Mouse (Mus musculus): ENCODE measurements around the gene Car1.

DNA sequence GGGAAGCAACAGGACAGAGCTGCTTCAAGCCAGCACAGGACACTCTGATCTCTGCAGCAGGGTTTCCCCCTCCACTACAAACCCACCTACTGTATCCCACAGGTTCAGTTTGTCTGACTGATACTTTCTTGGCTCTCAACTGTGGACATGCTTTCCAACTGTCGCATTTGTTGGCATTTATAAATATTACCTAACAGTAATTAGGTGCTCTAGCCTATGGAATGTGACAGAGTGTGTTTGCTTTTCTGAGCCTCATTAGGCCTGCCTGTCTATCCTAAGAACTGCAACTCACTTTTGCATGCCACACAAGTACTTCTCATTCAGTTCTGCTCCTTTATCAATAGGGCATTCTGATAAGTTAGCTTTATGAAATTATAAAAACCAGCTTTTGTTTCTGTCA is 46.3 kb upstream of the Car1 start:
- TF ChIP-seq CTCF (conservative IDR thresholded peaks at IDR 0.05; ENCODE audit: low read length): no peak
- no peak for TF ChIP-seq POU5F1 (IDR thresholded peaks at IDR 0.05; ENCODE audit: borderline replicate concordance, low read length)

All from E14TG2a.4 (cell line).